Mouse (Mus musculus) spleen, adult 2 months (tissue): Measurements from ENCODE around the gene Krt20. TPM values are rescaled to one million over a fixed set of nuclear protein-coding genes. Genes with fewer than 3 reads are reported as not detected.

ENCODE experiments used
- DNase-seq, 2 experiments: peaks; one replicate each; pipeline versions ENCODE4 v3.0.0 to v3.0.0-alpha.2; 2012 to 2021; ENCODE audit warnings: low spot score in 2 of 2, low read depth in 1 of 2
- H3K27ac ChIP-seq: fragments of 200-500 bp; 2 replicates; pipeline ENCODE4 v1.5.1; 2012; ENCODE audit warnings: low read length, inconsistent platforms; ENCODE audit not compliant: insufficient read depth
- H3K27me3 ChIP-seq: fragments of 200-500 bp; 2 replicates; pipeline ENCODE4 v1.6.1; 2012; ENCODE audit warnings: mild to moderate bottlenecking, moderate library complexity, low read length, inconsistent platforms; ENCODE audit not compliant: control insufficient read depth, insufficient read depth
- H3K36me3 ChIP-seq: fragments of 200-500 bp; 2 replicates; pipeline ENCODE4 v1.6.1; 2012; ENCODE audit warnings: mild to moderate bottlenecking, low read length, inconsistent platforms; ENCODE audit not compliant: control insufficient read depth, insufficient read depth
- H3K4me1 ChIP-seq: fragments of 200-500 bp; 2 replicates; pipeline ENCODE4 v1.6.1; 2011; ENCODE audit warnings: inconsistent platforms; ENCODE audit not compliant: control insufficient read depth, insufficient read depth, insufficient read length
- H3K4me3 ChIP-seq: fragments of 200-500 bp; 2 replicates; pipeline ENCODE4 v1.5.1; 2011; ENCODE audit warnings: mild to moderate bottlenecking, inconsistent platforms; ENCODE audit not compliant: insufficient read depth, insufficient read length; ENCODE audit errors: extremely low read depth
- CTCF ChIP-seq: fragments of 200-500 bp; IDR thresholded peaks from 2 replicates; pipeline ENCODE4 v1.5.1; 2011; ENCODE audit warnings: mild to moderate bottlenecking, inconsistent platforms; ENCODE audit not compliant: insufficient read depth, insufficient read length, insufficient replicate concordance; ENCODE audit errors: extremely low read depth
- POLR2A ChIP-seq: fragments of 200-500 bp; IDR thresholded peaks from 2 replicates; pipeline ENCODE4 v1.6.1; 2011; ENCODE audit warnings: low read depth, low read length, inconsistent platforms
- WGBS: fragments of 180-500 bp; shearing (Covaris S2); methylation state at CpG from one replicate; pipeline ENCODE4 v1.1.7; 2018; 5-methylcytosine and 5-hydroxymethylcytosine counted together
- polyA plus RNA-seq: library from polyadenylated mRNA; depleted of rRNA; stranded (reverse); fragments of >200 nt; gene quantifications from 2 replicates; pipeline ENCODE4 v1.2.3, GENCODE M21; 2012; rRNA removed

Gene Krt20
- 0.16 TPM in 2 replicates for polyA plus RNA-seq

DNA sequence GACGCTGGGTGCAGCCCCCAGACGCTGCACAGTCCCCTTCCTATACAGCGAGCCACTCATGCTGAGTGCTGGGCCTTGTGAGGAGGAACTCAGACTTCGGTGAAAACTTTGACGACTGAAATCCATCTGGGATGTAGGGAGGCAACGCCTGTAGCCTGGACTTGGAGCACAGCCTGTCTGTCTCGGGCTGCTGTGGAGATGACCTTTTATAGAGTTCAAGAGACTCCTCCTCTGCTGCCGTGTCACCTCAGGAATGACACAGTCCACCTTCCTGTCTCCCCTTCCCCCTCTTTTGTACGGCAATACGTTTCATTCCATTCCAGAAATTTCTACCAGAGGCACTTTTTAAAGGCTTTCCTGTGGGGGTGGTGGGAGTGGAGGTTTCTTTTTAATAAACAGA, at the start of gene Krt20:
Krt20 (minus strand) TSS at position 179 of the 400 bp plus-strand sequence.
- no peaks in the 10 kb centered on the region for H3K36me3 ChIP-seq
- no peak within 1 kb of the TSS for H3K4me3 ChIP-seq
- H3K27ac ChIP-seq: no peak within 1 kb of the TSS
- no peak for DNase-seq
- WGBS: 49% methylated on average over 10 of the region's 10 CpGs
- no peaks in the 10 kb centered on the region for H3K27me3 ChIP-seq
- no peaks in the 10 kb centered on the region for H3K4me1 ChIP-seq
- TF ChIP-seq POLR2A: no peak
- no peak for TF ChIP-seq CTCF

DNA sequence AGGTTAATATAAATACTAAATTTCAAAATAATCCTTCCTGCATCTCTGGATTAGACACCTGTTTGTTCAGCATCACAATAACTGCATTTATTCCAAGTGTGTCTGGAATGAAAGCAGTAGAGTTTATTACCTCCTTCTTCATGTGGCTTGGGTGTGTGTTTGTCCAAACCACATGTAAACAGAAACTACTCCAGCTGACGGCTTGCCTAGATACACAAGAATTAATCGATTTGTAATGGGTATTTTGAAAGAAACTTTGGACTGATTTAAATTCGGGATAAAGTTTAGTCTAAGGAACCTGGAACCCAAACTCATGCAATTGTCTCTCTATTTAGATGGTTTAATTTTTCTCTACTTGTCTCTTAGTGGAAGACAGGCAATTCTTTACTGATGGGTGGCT, 37.0 kb upstream of the Krt20 start:
- H3K36me3 ChIP-seq: no peaks in the 10 kb centered on the region
- DNase-seq: no peak
- H3K27me3 ChIP-seq: no peaks in the 10 kb centered on the region
- no peaks in the 10 kb centered on the region for H3K4me1 ChIP-seq
- 88% methylated on average over 3 of the region's 3 CpGs for WGBS
- no peak overlapping the region for H3K4me3 ChIP-seq
- TF ChIP-seq POLR2A (no peak), CTCF (no peak)
- no peak overlapping the region for H3K27ac ChIP-seq

DNA sequence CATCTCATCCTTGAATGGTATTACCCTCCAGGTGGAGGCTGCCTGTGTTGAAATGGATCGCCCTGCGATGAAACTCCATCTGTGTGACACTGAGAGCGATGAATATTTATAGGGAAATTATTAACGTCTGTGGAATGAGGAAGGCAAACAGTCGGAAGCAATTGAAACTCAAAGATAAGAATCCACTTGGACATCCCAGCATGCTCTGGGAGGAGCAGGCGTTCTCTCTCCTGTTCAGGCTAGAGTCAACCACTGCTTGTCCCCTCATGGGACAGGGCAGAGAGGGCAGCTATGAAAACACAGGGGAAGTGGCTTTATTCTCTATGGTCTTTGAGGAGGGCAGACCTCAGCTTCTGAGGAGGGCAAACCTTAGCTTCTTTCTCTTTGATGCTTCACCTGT, 35.5 kb upstream of the Krt20 start:
- Histone ChIP-seq H3K27ac (no peak overlapping the region), H3K36me3 (no peaks in the 10 kb centered on the region), H3K27me3 (no peaks in the 10 kb centered on the region), H3K4me3 (no peak overlapping the region), H3K4me1 (no peaks in the 10 kb centered on the region)
- DNase-seq: no peak
- no peak for TF ChIP-seq POLR2A
- TF ChIP-seq CTCF: no peak
- 78% methylated on average over 6 of the region's 6 CpGs for WGBS

DNA sequence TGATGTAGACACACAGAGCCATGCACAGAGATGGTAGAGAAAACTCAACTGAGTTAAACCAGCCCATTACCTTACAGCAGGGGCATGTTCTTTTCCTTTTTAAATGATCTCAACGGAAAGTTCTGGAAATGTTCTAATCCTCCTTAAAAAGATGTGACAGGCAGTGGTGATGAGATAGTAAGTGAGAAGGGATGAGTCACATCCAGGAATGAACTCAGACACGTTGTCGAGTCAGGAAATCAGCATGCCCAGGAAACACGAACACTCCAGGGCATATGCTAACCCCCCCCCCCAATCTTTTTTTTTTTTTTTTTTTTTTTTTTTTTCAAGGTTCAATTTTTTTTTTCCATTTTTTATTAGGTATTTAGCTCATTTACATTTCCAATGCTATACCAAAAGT, 34.5 kb upstream of the Krt20 start:
- Histone ChIP-seq H3K4me3 (no peak overlapping the region), H3K27ac (no peak overlapping the region), H3K4me1 (no peaks in the 10 kb centered on the region), H3K36me3 (no peaks in the 10 kb centered on the region), H3K27me3 (no peaks in the 10 kb centered on the region)
- no peak for DNase-seq
- TF ChIP-seq POLR2A: no peak
- no peak for TF ChIP-seq CTCF
- 61% methylated on average over 4 of the region's 4 CpGs for WGBS

DNA sequence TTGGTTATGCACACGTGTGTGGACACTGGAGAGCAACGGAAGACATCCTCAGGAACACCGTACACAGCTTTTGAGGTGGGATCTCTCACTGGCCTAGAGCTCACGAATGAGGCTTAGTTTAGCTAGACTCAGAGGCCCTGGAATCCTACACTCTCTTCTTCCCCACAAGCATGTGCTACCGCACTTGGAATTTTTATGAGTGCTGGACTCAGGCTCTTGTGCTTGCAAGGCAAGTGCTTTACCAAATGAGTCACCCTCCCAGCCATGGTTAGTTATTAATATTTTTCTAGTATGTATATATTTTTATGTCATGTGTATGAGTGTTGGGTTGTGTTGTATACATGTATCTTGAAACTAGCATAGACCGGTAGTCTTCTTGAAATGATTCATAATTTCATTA, 34.0 kb upstream of the Krt20 start:
- no peak for TF ChIP-seq POLR2A
- no peak for TF ChIP-seq CTCF
- Histone ChIP-seq H3K36me3 (no peaks in the 10 kb centered on the region), H3K4me3 (no peak overlapping the region), H3K27me3 (no peaks in the 10 kb centered on the region), H3K27ac (no peak overlapping the region), H3K4me1 (no peaks in the 10 kb centered on the region)
- WGBS: 94% methylated on average over 6 of the region's 6 CpGs
- DNase-seq: no peak

DNA sequence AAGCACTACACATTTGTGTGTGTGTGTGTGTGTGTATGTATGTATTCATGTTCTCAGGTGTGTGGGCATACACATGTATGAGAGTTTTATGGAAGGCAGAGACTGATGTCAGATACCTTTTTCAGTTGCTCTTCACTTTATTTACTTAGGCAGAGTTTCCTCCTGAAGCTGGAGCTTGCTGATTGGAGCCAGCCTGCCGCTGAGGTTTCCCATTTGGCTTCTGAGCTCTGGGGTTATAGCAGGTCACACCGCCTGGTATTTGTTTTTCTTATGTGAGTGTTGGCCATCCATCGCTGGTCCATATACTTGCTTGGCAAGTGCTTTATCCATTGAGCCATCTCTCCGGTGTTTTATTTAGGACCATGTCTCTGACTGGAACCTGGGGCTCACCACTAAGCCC, 31.3 kb upstream of the Krt20 start:
- no peak for TF ChIP-seq POLR2A
- no peak for TF ChIP-seq CTCF
- H3K4me1 ChIP-seq: no peaks in the 10 kb centered on the region
- DNase-seq: no peak
- H3K36me3 ChIP-seq: no peaks in the 10 kb centered on the region
- H3K27ac ChIP-seq: no peak overlapping the region
- no peaks in the 10 kb centered on the region for H3K27me3 ChIP-seq
- WGBS: 74% methylated on average over 4 of the region's 4 CpGs
- H3K4me3 ChIP-seq: no peak overlapping the region

DNA sequence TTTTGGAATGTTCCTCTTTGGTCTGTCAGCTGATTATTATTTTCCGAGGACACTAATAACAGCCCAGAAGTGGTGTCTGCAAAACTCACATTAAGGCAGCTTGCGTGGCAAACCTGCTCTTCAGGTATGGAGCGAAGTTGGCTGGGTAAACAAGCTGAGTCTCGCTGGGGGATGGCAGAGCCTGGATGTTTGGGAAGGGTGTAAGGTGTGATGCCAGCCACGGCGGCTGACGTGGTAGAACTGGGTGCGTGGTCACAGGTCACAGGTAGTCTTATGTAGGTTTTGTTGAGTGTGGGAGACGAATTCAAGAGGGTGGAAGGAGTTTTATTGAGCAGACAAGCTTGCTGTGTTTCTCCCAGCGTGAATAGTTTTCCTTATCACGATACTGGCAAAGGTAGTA, 30.6 kb upstream of the Krt20 start:
- 84% methylated on average over 11 of the region's 11 CpGs for WGBS
- no peaks in the 10 kb centered on the region for H3K36me3 ChIP-seq
- H3K4me3 ChIP-seq: no peak overlapping the region
- no peaks in the 10 kb centered on the region for H3K4me1 ChIP-seq
- no peaks in the 10 kb centered on the region for H3K27me3 ChIP-seq
- DNase-seq: no peak
- TF ChIP-seq CTCF (no peak), POLR2A (no peak)
- H3K27ac ChIP-seq: no peak overlapping the region

DNA sequence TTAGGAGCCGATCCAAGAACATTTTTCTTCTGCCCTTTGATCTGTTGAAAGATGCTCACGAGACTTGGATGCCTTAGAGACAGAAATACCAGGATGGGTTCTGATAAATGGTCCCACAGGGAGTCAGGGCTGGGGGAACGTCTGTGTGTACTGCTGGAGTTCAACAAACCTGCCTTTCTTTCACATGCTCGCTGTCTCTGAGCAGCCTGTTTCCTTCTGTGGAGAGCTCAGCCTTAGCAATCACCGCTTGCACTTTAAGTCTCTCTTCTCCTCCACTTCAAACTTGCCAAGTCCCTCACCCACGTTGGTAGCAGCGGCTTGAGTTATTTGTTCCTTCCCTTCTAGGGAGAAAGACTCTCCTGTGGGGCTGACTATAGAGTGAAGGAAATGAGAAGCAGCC, 28.4 kb upstream of the Krt20 start:
- Histone ChIP-seq H3K4me1 (no peaks in the 10 kb centered on the region), H3K4me3 (no peak overlapping the region), H3K27me3 (no peaks in the 10 kb centered on the region), H3K27ac (no peak overlapping the region), H3K36me3 (no peaks in the 10 kb centered on the region)
- no peak for TF ChIP-seq CTCF
- TF ChIP-seq POLR2A: no peak
- 39% methylated on average over 7 of the region's 7 CpGs for WGBS
- DNase-seq: no peak
